Mouse (Mus musculus): ENCODE measurements around the gene Car2. TPM values are rescaled to one million over a fixed set of nuclear protein-coding genes. Genes with fewer than 3 reads are reported as not detected.

Car2 gene
- 912 TPM for polyA plus RNA-seq (2014; fragmentation: Illumina TruSeq; extraction: RNeasy Lipid Tissue Mini Kit (QIAGEN cat#74804); ENCODE audit: low read depth, low replicate concordance)

DNA sequence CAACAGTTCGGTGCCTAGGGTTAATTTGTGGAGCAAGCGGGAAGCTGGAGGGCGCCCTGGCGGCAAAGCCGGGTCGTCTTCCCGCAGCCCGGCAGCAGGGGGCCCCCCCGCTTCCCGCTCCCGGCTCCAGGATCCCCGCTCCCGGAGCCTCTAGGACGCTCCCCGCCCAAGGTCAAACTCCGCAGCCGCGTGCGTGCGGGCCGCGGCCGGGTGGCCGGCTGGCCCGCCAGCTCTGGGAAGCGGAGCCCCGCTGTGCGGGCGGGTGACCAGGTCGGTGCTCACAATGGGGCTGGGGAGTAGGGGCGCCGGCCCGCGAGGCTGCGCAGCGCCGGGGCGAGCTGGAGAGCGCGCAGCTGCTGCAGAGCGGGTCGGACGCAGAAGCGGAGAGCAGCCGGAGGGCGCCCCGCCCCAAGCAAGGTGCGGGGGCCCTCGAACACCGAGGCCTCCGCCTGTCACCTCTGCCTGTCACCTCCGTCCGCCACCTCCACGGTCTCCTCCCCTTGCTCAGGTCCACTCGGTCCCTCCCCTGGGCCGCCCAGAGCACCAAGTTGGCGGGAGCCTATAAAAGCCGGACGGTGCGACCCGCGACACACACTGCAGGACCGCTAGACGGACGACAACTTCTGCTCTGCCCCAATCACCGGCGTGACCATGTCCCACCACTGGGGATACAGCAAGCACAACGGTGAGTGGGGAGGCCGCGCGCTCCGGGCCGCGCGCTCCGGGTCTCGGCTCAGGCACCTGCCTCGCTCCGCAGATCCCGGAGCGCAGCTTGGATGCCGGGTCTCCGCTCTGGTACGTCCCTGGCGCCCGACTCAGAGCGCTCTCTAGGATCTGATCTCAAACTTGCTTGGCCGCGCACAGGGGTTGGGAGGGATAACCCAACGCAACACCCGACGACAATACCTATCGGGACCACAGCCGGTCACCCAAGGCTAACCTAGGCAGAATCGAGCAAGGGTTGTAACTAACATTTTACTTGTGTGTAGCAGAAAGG is at the start of gene Car2:
Gene Car2 (plus strand): TSS at position 172 of the 997 bp plus-strand sequence.

GRCm38 (mm10) chr3:14863022-14863711 is 22.9 kb upstream of the Car2 start, which contains the start of gene Car3:
Car3 (plus strand) TSS chr3:14863512.

Other genes starting within 250 kb of the Car2 start
- 70.4 TPM for gene Car13, start 244.5 kb upstream of the Car2 start, polyA plus RNA-seq (2014; fragmentation: Illumina TruSeq; extraction: RNeasy Lipid Tissue Mini Kit (QIAGEN cat#74804); ENCODE audit: low read depth, low replicate concordance)
- gene Car1, start 77.9 kb upstream of the Car2 start, polyA plus RNA-seq (2014; fragmentation: Illumina TruSeq; extraction: RNeasy Lipid Tissue Mini Kit (QIAGEN cat#74804); ENCODE audit: low read depth, low replicate concordance), result 3,345 TPM
- gene Car3, start 22.8 kb upstream of the Car2 start, polyA plus RNA-seq (2014; fragmentation: Illumina TruSeq; extraction: RNeasy Lipid Tissue Mini Kit (QIAGEN cat#74804); ENCODE audit: low read depth, low replicate concordance), result 356 TPM

All from sigmoid colon, adult 10 weeks (tissue).